Mouse (Mus musculus): ENCODE measurements around the gene Lgr6. TPM values are rescaled to one million over a fixed set of nuclear protein-coding genes. Genes with fewer than 3 reads are reported as not detected.
A peak's percentile ranks its signal among the peaks of the same experiment; 100 is the strongest.

Lgr6 gene
- 1 to 10 TPM; 1.2 to 1.6 TPM for total RNA-seq (2021)
- long read RNA-seq, experiment 1, full-length matches to known transcripts, result 1 of 4 reads
- long read RNA-seq, experiment 1, partial matches to known transcripts, result 0 of 4 reads
- long read RNA-seq, experiment 1, other reads (novel, unspliced or antisense), result 3 of 4 reads
- long read RNA-seq, experiment 2, full-length matches to known transcripts, result 1 of 2 reads
- long read RNA-seq, experiment 2, partial matches to known transcripts, result 1 of 2 reads
- long read RNA-seq, experiment 2, other reads (novel, unspliced or antisense), result 0 of 2 reads

GRCm38 (mm10) chr1:135105124-135105523 is at the start of gene Lgr6:
Lgr6 (minus strand) TSS chr1:135105276.
- DNase-seq, result no peak

GRCm38 (mm10) chr1:135154411-135154959 is 49.4 kb upstream of the Lgr6 start:
- peak; percentile 70 for DNase-seq

GRCm38 (mm10) chr1:135154011-135154410 is 48.9 kb upstream of the Lgr6 start:
- no peak for DNase-seq

- no peak for DNase-seq
Measured at GRCm38 (mm10) chr1:135148996-135149395, 43.9 kb upstream of the Lgr6 start.

- no peak for DNase-seq
Measured at GRCm38 (mm10) chr1:135148476-135148875, 43.4 kb upstream of the Lgr6 start.

GRCm38 (mm10) chr1:135147702-135148058 is 42.6 kb upstream of the Lgr6 start:
- no peak for DNase-seq

- DNase-seq, result peak; percentile 86
Measured at GRCm38 (mm10) chr1:135146946-135147701, 42.0 kb upstream of the Lgr6 start.

GRCm38 (mm10) chr1:135146077-135146945 is 41.2 kb upstream of the Lgr6 start, which contains the start of gene Arl8a:
Arl8a (plus strand) TSS chr1:135146824.
- DNase-seq, result peak; percentile 87

GRCm38 (mm10) chr1:135143940-135144339 is 38.9 kb upstream of the Lgr6 start:
- no peak for DNase-seq

GRCm38 (mm10) chr1:135142452-135142851 is 37.4 kb upstream of the Lgr6 start:
- DNase-seq, result no peak

- DNase-seq, result no peak
Measured at GRCm38 (mm10) chr1:135139906-135140305, 34.8 kb upstream of the Lgr6 start.

- peak; percentile 73 for DNase-seq
Measured at GRCm38 (mm10) chr1:135136500-135136899, 31.4 kb upstream of the Lgr6 start.

- DNase-seq, result no peak
Measured at GRCm38 (mm10) chr1:135135111-135135787, 30.2 kb upstream of the Lgr6 start.

GRCm38 (mm10) chr1:135133678-135134435 is 28.8 kb upstream of the Lgr6 start:
- no peak for DNase-seq

GRCm38 (mm10) chr1:135132893-135133369 is 27.9 kb upstream of the Lgr6 start:
- DNase-seq, result peak; percentile 5

GRCm38 (mm10) chr1:135132473-135132872 is 27.4 kb upstream of the Lgr6 start, which contains the start of gene Ptpn7:
Ptpn7 (plus strand) TSS chr1:135132700.
- peak; percentile 76 for DNase-seq

GRCm38 (mm10) chr1:135131560-135131959 is 26.5 kb upstream of the Lgr6 start:
- no peak for DNase-seq

- DNase-seq, result no peak
Measured at GRCm38 (mm10) chr1:135131034-135131433, 26.0 kb upstream of the Lgr6 start.

- no peak for DNase-seq
Measured at GRCm38 (mm10) chr1:135130376-135131018, 25.4 kb upstream of the Lgr6 start.

GRCm38 (mm10) chr1:135129543-135130183 is 24.6 kb upstream of the Lgr6 start:
- no peak for DNase-seq

Data from gastrocnemius, postnatal 10 days (tissue).